Mouse (Mus musculus) small intestine, adult 2 months (tissue): ENCODE data around the gene Iqsec2.

Experiments
- CTCF ChIP-seq: fragments of 200-500 bp; IDR thresholded peaks from 2 replicates; pipeline ENCODE4 v1.5.1; 2012; ENCODE audit warnings: low read depth, mild to moderate bottlenecking, control low read depth, inconsistent platforms, low read length, moderate library complexity, mixed read lengths; ENCODE audit not compliant: insufficient replicate concordance, insufficient read length; ENCODE audit errors: extremely low read depth
- POLR2A ChIP-seq: fragments of 200-500 bp; IDR thresholded peaks from 2 replicates; pipeline ENCODE4 v1.6.1; 2012; ENCODE audit warnings: low read depth, mild to moderate bottlenecking, control low read depth, inconsistent platforms, low read length, moderate library complexity

DNA sequence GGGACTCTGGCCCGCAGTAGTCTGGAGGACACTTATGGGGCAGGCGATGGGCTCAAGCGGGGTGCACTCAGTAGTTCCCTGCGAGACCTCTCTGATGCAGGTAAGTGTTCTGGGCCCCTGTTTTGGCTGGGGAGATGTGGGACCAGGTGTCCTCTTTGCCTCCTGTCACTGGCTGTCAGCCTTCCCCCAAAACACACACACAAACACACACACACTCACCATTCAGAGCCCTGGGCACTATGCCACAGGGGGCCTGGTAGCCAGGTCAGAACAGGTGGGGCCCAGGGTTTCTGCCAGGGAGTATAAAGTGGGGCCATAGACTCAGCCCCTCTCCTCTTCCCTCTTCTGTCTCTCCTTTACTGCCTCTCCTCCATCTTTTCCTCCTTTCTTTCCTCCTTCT, 77.7 kb downstream of the Iqsec2 start:
- TF ChIP-seq CTCF (no peak), POLR2A (no peak)
